Mouse (Mus musculus) neural tube, embryonic 11.5 days (tissue): ENCODE measurements around the gene Golga7b. TPM values are rescaled to one million over a fixed set of nuclear protein-coding genes. Genes with fewer than 3 reads are reported as not detected.

ENCODE experiments used
- ATAC-seq: fragments of 200-750 bp; cut with Nextera tagmentation; 2 replicates; pipeline ENCODE4 v1.8.0; 2017; ENCODE audit warnings: moderate number of reproducible peaks, mild to moderate bottlenecking, moderate TSS enrichment, moderate library complexity; ENCODE audit not compliant: insufficient read depth, low FRiP score, low TSS enrichment
- DNase-seq: peaks from one replicate; pipeline ENCODE4 v3.0.0-alpha.2; 2015; ENCODE audit warnings: low spot score
- H3K27ac ChIP-seq: fragments of 300-500 bp; sonication (generic); 2 replicates; pipeline ENCODE4 v1.5.1; 2014; ENCODE audit warnings: low read depth, mild to moderate bottlenecking, low read length
- H3K27me3 ChIP-seq: fragments of 300-500 bp; sonication (generic); 2 replicates; pipeline ENCODE4 v1.6.1; 2014; ENCODE audit warnings: mild to moderate bottlenecking, low read length, mixed read lengths; ENCODE audit not compliant: control insufficient read depth, insufficient read depth
- H3K36me3 ChIP-seq: fragments of 300-500 bp; sonication (generic); 2 replicates; pipeline ENCODE4 v1.6.1; 2014; ENCODE audit warnings: mild to moderate bottlenecking, low read length, moderate library complexity, mixed read lengths; ENCODE audit not compliant: control insufficient read depth, insufficient read depth
- H3K4me1 ChIP-seq: fragments of 300-500 bp; sonication (generic); 2 replicates; pipeline ENCODE4 v1.6.1; 2014; ENCODE audit warnings: low read length, mixed read lengths; ENCODE audit not compliant: control insufficient read depth, insufficient read depth
- H3K4me2 ChIP-seq: fragments of 300-500 bp; sonication (generic); 2 replicates; pipeline ENCODE4 v1.6.1; 2014; ENCODE audit warnings: low read depth, mild to moderate bottlenecking, moderate library complexity
- H3K4me3 ChIP-seq: fragments of 300-500 bp; sonication (generic); 2 replicates; pipeline ENCODE4 v1.5.1; 2014; ENCODE audit warnings: low read depth, low read length
- H3K9ac ChIP-seq: fragments of 300-500 bp; sonication (generic); 2 replicates; pipeline ENCODE4 v1.6.1; 2014; ENCODE audit warnings: mild to moderate bottlenecking, low read length
- H3K9me3 ChIP-seq: fragments of 300-500 bp; sonication (generic); 2 replicates; pipeline ENCODE4 v1.6.1; 2016; ENCODE audit warnings: low read length; ENCODE audit not compliant: control insufficient read depth
- WGBS: fragments of 180-500 bp; shearing (Covaris S2); extraction: QIAGEN DNeasy Blood & Tissue Kit; methylation state at CpG from one replicate; pipeline ENCODE4 v1.1.7; 2014; 5-methylcytosine and 5-hydroxymethylcytosine counted together
- microRNA-seq: library from miRNA; unstranded; fragments of <30 nt; microRNA quantifications from one replicate; pipeline ENCODE4, GENCODE M21; 2016
- polyA plus RNA-seq: library from polyadenylated mRNA; unstranded; fragments of >200 nt; fragmentation: Nextera tagmentation; extraction: Ambion mirVana; gene quantifications from 2 replicates; pipeline ENCODE4 v1.2.1, GENCODE M21; 2014

Golga7b gene
- polyA plus RNA-seq, 1 experiment from 2014 or later: 5.5 TPM

GRCm38 (mm10) chr19:42316525-42316924, 69.2 kb downstream of the Golga7b start:
- Histone ChIP-seq H3K9ac (no peak overlapping the region), H3K36me3 (no peaks in the 10 kb centered on the region), H3K27ac (no peak overlapping the region), H3K27me3 (no peaks in the 10 kb centered on the region), H3K9me3 (no peaks in the 10 kb centered on the region), H3K4me2 (no peak overlapping the region), H3K4me3 (no peak overlapping the region), H3K4me1 (peaks cover 15% of the 10 kb centered on the region)
- WGBS: 84% methylated on average over 2 of the region's 2 CpGs
- DNase-seq (no peak), ATAC-seq (no peak)

GRCm38 (mm10) chr19:42316998-42317397, 69.6 kb downstream of the Golga7b start:
- Histone ChIP-seq H3K9me3 (no peaks in the 10 kb centered on the region), H3K4me1 (peaks cover 15% of the 10 kb centered on the region), H3K4me3 (no peak overlapping the region), H3K27ac (peak overlapping the region; percentile 58; the same call in 1 of the 2 replicates), H3K4me2 (no peak overlapping the region), H3K27me3 (no peaks in the 10 kb centered on the region), H3K9ac (no peak overlapping the region), H3K36me3 (no peaks in the 10 kb centered on the region)
- ATAC-seq (no peak), DNase-seq (no peak)
- 69% methylated on average over 8 of the region's 8 CpGs for WGBS

GRCm38 (mm10) chr19:42317648-42318425, 70.5 kb downstream of the Golga7b start:
- peaks cover 15% of the 10 kb centered on the region for H3K4me1 ChIP-seq
- no peaks in the 10 kb centered on the region for H3K36me3 ChIP-seq
- no peaks in the 10 kb centered on the region for H3K27me3 ChIP-seq
- no peaks in the 10 kb centered on the region for H3K9me3 ChIP-seq
- H3K27ac ChIP-seq: peak overlapping the region; percentile 65
- no peak overlapping the region for H3K4me3 ChIP-seq
- ATAC-seq (no peak), DNase-seq (no peak)
- 65% methylated on average over 18 of the region's 18 CpGs for WGBS
- peak overlapping the region; percentile 5; the same call in 1 of the 2 replicates for H3K4me2 ChIP-seq
- peak overlapping the region; percentile 27; the same call in 1 of the 2 replicates for H3K9ac ChIP-seq

Small RNA genes lying within 50 kb of the gene (microRNA-seq; reads per million reads assigned to microRNA genes)
- gene Gm26339 (not detected), gene Mir3085 (3.9 reads per million, percentile 9 among the genes with 10 or more reads in this experiment)

Other genes with a start within 250 kb of the Golga7b start
- 0.45 and 0.48 TPM in 2 replicates for gene Ankrd2, start 211.6 kb upstream of the Golga7b start, polyA plus RNA-seq
- gene Hoga1, start 202.0 kb upstream of the Golga7b start, polyA plus RNA-seq: 0.49 and 1.4 TPM in 2 replicates
- not detected in 2 replicates for gene 4933411K16Rik, start 195.3 kb upstream of the Golga7b start, polyA plus RNA-seq
- gene Morn4, start 161.2 kb upstream of the Golga7b start, polyA plus RNA-seq: 72.0 and 78.9 TPM in 2 replicates
- 28.9 and 29.6 TPM in 2 replicates for gene Pi4k2a, start 157.1 kb upstream of the Golga7b start, polyA plus RNA-seq
- gene Avpi1, start 118.5 kb upstream of the Golga7b start, polyA plus RNA-seq: 13.0 and 13.6 TPM in 2 replicates
- 9.2 and 10.1 TPM in 2 replicates for gene Marveld1, start 100.2 kb upstream of the Golga7b start, polyA plus RNA-seq
- gene Zfyve27, start 83.6 kb upstream of the Golga7b start, polyA plus RNA-seq: 21.1 and 23.7 TPM in 2 replicates
- gene Sfrp5, start 45.3 kb upstream of the Golga7b start, polyA plus RNA-seq: 3.3 and 4.1 TPM in 2 replicates
- 35.0 and 35.5 TPM in 2 replicates for gene Crtac1, start 184.2 kb downstream of the Golga7b start, polyA plus RNA-seq